Mouse (Mus musculus) cortical plate, adult 2 months (tissue): ENCODE results near the gene Dbh.

Experiments
- CTCF ChIP-seq: fragments of 200-500 bp; IDR thresholded peaks from 2 replicates; pipeline ENCODE4 v1.5.1; 2011; ENCODE audit warnings: mild to moderate bottlenecking, control low read depth, low read length; ENCODE audit not compliant: insufficient read depth; ENCODE audit errors: extremely low read depth
- POLR2A ChIP-seq: fragments of 200-500 bp; IDR thresholded peaks from 2 replicates; pipeline ENCODE4 v1.6.1; 2011; ENCODE audit warnings: mild to moderate bottlenecking, low read length, control low read depth; ENCODE audit not compliant: insufficient read depth; ENCODE audit errors: extremely low read depth

- TF ChIP-seq CTCF (no peak), POLR2A (no peak)
Measured at GRCm38 (mm10) chr2:27149457-27149856, 15.6 kb upstream of the Dbh start.
